Mouse (Mus musculus): ENCODE results near the gene Pdia2. TPM values are rescaled to one million over a fixed set of nuclear protein-coding genes. Genes with fewer than 3 reads are reported as not detected.

Gene Pdia2
- not detected for total RNA-seq (2023)

GRCm38 (mm10) chr17:26198892-26199291, at the start of gene Pdia2:
Pdia2 (minus strand) TSS chr17:26199087.

GRCm38 (mm10) chr17:26244101-26244841, 45.4 kb upstream of the Pdia2 start, which contains the start of gene Fam234a:
Fam234a (minus strand) TSS chr17:26244242.

GRCm38 (mm10) chr17:26207686-26208085, 8.8 kb upstream of the Pdia2 start, which contains the start of gene Arhgdig:
Arhgdig (minus strand) TSS chr17:26207786.

GRCm38 (mm10) chr17:26202737-26203136, 3.9 kb upstream of the Pdia2 start, which contains the start of gene Rgs11:
Rgs11 (plus strand) TSS chr17:26202951.

Other genes with a start within 250 kb of the Pdia2 start
- not detected for gene A930017K11Rik, start 246.5 kb downstream of the Pdia2 start, total RNA-seq (2023)
- gene Capn15, start 213.3 kb downstream of the Pdia2 start, total RNA-seq (2023): 10 to 100 TPM; 31.1 to 32.2 TPM
- gene Rab11fip3, start 129.5 kb downstream of the Pdia2 start, total RNA-seq (2023): 1 to 10 TPM; 5.1 to 6.8 TPM
- gene Decr2, start 108.8 kb downstream of the Pdia2 start, total RNA-seq (2023): 1 to 10 TPM; 5.0 to 6.8 TPM
- gene Nme4, start 103.5 kb downstream of the Pdia2 start, total RNA-seq (2023): 1 to 10 TPM; 2.2 to 2.8 TPM
- gene Tmem8, start 85.8 kb downstream of the Pdia2 start, total RNA-seq (2023): 10 to 100 TPM; 20.9 to 23.1 TPM
- gene Mrpl28, start 75.6 kb downstream of the Pdia2 start, total RNA-seq (2023): 10 to 100 TPM; 29.3 to 35.8 TPM
- 10 to 100 TPM; 49.8 to 53.8 TPM for gene Axin1, start 60.4 kb downstream of the Pdia2 start, total RNA-seq (2023)
- gene Rgs11, start 3.9 kb upstream of the Pdia2 start, total RNA-seq (2023): 1 to 10 TPM in 1 of 2 experiments, under 1 TPM in 1; 0.31 to 1.6 TPM
- gene Arhgdig, start 8.7 kb upstream of the Pdia2 start, total RNA-seq (2023): not detected
- 100 to 1,000 TPM; 161 to 194 TPM for gene Fam234a, start 45.2 kb upstream of the Pdia2 start, total RNA-seq (2023)
- gene Luc7l, start 53.8 kb upstream of the Pdia2 start, total RNA-seq (2023): 10 to 100 TPM; 50.4 to 53.7 TPM
- 10 to 100 TPM; 15.5 to 16.8 TPM for gene Neurl1b, start 215.7 kb upstream of the Pdia2 start, total RNA-seq (2023)